Mouse (Mus musculus) embryonic facial prominence, embryonic 11.5 days (tissue): ENCODE measurements at regions not wholly inside any gene's neighbourhood (a gene's known extent, or its start where the extent isn't known, plus 50 kb on each side); places are given as distances from the start of the nearest gene placed in this dataset.

Source experiments
- ATAC-seq: fragments of 200-750 bp; cut with Nextera tagmentation; replicated peaks from 2 replicates; pipeline ENCODE4 v1.8.0; 2017; ENCODE audit warnings: low read depth; ENCODE audit not compliant: insufficient number of reproducible peaks, low FRiP score, low TSS enrichment
- DNase-seq: peaks from one replicate; pipeline ENCODE4 v3.0.0-alpha.2; 2015; ENCODE audit warnings: low spot score
- H3K27ac ChIP-seq: fragments of 300-500 bp; sonication (generic); replicated peaks from 2 replicates; pipeline ENCODE4 v1.5.1; 2014; ENCODE audit warnings: mild to moderate bottlenecking, low read depth, low read length, control low read depth
- H3K27me3 ChIP-seq: fragments of 300-500 bp; sonication (generic); 2 replicates; pipeline ENCODE4 v1.6.1; 2014; ENCODE audit warnings: mild to moderate bottlenecking, low read length, moderate library complexity, mixed read lengths; ENCODE audit not compliant: control insufficient read depth, insufficient read depth
- H3K36me3 ChIP-seq: fragments of 300-500 bp; sonication (generic); replicated peaks from 2 replicates; pipeline ENCODE4 v1.6.1; 2014; ENCODE audit warnings: low read depth, mild to moderate bottlenecking, low read length, moderate library complexity, mixed read lengths; ENCODE audit not compliant: control insufficient read depth, insufficient read depth
- H3K4me1 ChIP-seq: fragments of 300-500 bp; sonication (generic); 2 replicates; pipeline ENCODE4 v1.6.1; 2014; ENCODE audit warnings: low read length, mixed read lengths; ENCODE audit not compliant: control insufficient read depth, insufficient read depth
- H3K4me2 ChIP-seq: fragments of 300-500 bp; sonication (generic); 2 replicates; pipeline ENCODE4 v1.6.1; 2014; ENCODE audit warnings: low read depth, mild to moderate bottlenecking, control low read depth, low read length, moderate library complexity
- H3K4me3 ChIP-seq: fragments of 300-500 bp; sonication (generic); 2 replicates; pipeline ENCODE4 v1.5.1; 2014; ENCODE audit warnings: low read depth, low read length, control low read depth
- H3K9ac ChIP-seq: fragments of 300-500 bp; sonication (generic); replicated peaks from 2 replicates; pipeline ENCODE4 v1.6.1; 2014; ENCODE audit warnings: mild to moderate bottlenecking, control low read depth, low read length
- H3K9me3 ChIP-seq: fragments of 300-500 bp; sonication (generic); replicated peaks from 2 replicates; pipeline ENCODE4 v1.6.1; 2016; ENCODE audit warnings: mild to moderate bottlenecking, low read length, inconsistent platforms, mixed read lengths; ENCODE audit not compliant: control insufficient read depth
- WGBS: fragments of 180-500 bp; shearing (Covaris S2); extraction: QIAGEN DNeasy Blood & Tissue Kit; methylation state at CpG from one replicate; pipeline ENCODE4 v1.1.7; 2014; 5-methylcytosine and 5-hydroxymethylcytosine counted together

DNA sequence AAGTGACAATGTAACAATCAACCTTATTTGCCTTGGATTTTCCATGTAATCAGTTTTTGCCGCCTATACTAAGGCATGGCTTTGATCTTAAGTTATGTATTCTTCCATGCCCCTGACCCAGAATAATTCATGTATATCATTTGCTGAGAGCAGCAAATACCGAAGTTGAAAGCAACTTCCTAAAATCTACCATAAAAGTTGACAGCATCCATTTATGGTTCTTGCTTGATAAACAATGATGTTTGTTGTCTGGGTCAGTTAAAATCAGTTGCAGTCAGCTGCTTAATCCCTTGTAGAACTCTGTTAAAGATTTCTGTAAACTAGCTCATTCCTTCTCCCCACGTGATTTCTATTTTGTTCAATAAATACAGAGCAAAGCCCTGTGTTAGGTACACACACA, 214.5 kb upstream of the Vstm2b start:
- ATAC-seq (no peak), DNase-seq (no peak)
- Histone ChIP-seq H3K27ac (no peak overlapping the region), H3K4me3 (no peak overlapping the region), H3K9ac (no peak overlapping the region), H3K27me3 (no peaks in the 10 kb centered on the region), H3K4me1 (no peaks in the 10 kb centered on the region), H3K4me2 (no peak overlapping the region), H3K36me3 (no peaks in the 10 kb centered on the region), H3K9me3 (no peaks in the 10 kb centered on the region)
- 71% methylated on average over 3 of the region's 3 CpGs for WGBS

DNA sequence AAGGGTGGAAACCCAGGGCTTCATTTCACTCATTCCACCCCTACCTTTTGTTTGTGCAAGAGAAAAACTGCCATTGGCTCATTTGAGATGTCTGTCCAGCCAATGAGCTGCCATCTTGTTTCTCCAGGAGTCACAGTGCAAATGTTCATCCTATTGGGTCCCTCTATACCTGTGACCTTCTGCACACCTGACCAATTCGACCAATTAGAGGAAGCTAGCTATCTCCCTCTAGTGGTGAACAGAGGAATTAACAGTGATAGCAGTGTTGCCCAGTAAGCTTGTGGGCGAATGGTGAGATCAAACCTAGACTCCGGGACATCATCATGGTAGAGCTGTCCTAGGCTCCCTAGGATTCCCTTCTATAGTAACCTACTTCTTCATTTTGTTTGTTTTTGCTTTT, 211.1 kb upstream of the Vstm2b start:
- Histone ChIP-seq H3K9me3 (no peaks in the 10 kb centered on the region), H3K4me3 (no peak overlapping the region), H3K4me1 (no peaks in the 10 kb centered on the region), H3K36me3 (no peaks in the 10 kb centered on the region), H3K4me2 (no peak overlapping the region), H3K27me3 (no peaks in the 10 kb centered on the region), H3K9ac (no peak overlapping the region), H3K27ac (no peak overlapping the region)
- WGBS = 91% methylated on average over 3 of the region's 3 CpGs
- DNase-seq (no peak), ATAC-seq (no peak)

DNA sequence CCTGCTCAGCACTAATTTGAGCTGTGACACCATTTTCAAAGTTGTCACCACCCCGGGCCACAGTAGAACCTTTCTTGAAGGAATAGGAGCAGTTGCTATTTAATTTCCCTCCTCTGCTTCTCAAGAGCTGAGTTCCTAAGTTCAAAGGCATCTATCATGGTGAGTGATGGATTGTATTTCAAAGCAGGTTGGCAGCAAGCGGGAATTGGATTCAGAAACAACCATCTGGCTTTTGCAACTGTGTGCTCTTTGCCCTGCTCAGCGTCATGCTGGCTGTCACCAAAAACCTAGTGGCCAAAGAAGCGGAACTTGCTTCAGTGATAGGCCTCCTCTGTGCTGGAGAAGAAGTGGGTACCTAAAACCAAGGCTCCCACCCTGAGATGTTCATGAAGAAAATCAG, 209.6 kb upstream of the Vstm2b start:
- no peak for ATAC-seq

DNA sequence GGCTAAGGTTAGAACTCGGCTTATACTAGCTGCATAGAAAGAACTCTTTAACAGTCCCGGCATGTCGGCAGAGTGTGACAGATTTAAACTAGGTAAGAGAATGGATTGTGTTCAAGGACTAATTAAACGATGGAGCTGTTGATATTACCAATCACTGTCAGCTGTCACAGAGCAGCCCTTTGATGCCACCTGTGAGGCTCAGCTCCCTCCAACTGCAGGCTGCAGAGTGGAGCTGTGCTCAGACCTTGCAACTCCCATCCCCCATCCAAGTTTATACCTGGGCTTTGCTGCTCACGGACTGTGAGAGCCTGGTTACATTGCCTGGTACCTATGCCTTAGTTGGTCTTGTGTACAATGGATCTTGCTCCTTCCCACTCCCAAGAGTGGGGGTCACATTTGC, 204.4 kb upstream of the Vstm2b start:
- Histone ChIP-seq H3K9me3 (no peaks in the 10 kb centered on the region), H3K27me3 (no peaks in the 10 kb centered on the region), H3K9ac (no peak overlapping the region), H3K27ac (no peak overlapping the region), H3K4me1 (no peaks in the 10 kb centered on the region), H3K4me2 (no peak overlapping the region), H3K4me3 (no peak overlapping the region), H3K36me3 (no peaks in the 10 kb centered on the region)
- DNase-seq = no peak
- 70% methylated on average over 5 of the region's 5 CpGs for WGBS
- no peak for ATAC-seq

More for the DNA sequence above, 209.6 kb upstream of the Vstm2b start:
- DNase-seq = no peak
- H3K27ac ChIP-seq = no peak overlapping the region
- H3K4me3 ChIP-seq = no peak overlapping the region
- H3K36me3 ChIP-seq = no peaks in the 10 kb centered on the region
- no peaks in the 10 kb centered on the region for H3K27me3 ChIP-seq
- no peak overlapping the region for H3K9ac ChIP-seq
- WGBS = 74% methylated on average over 4 of the region's 4 CpGs
- no peaks in the 10 kb centered on the region for H3K9me3 ChIP-seq
- no peak overlapping the region for H3K4me2 ChIP-seq
- no peaks in the 10 kb centered on the region for H3K4me1 ChIP-seq

DNA sequence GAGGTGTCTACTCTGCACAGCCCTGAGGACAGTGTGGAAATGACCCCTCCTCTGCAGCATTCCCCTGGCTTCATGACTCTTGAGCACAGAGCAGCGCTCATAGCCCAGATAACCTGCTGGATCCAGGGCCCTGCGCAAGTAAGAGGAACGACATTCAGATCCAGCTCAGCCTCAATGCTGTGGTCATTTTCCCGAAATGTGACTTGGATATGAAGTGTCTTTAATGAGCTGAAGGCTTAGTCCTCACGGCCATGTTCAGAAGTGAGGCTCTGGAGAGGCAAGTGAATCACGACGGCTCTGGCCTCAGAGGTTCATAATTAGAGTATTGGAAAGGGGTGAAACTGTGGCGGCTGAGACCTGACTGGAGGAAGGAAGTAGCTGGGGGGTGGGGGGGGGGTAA, 200.6 kb upstream of the Vstm2b start:
- WGBS = 77% methylated on average over 8 of the region's 8 CpGs
- Histone ChIP-seq H3K9me3 (no peaks in the 10 kb centered on the region), H3K4me2 (no peak overlapping the region), H3K9ac (no peak overlapping the region), H3K36me3 (no peaks in the 10 kb centered on the region), H3K27ac (no peak overlapping the region), H3K4me3 (no peak overlapping the region), H3K4me1 (no peaks in the 10 kb centered on the region), H3K27me3 (no peaks in the 10 kb centered on the region)
- ATAC-seq = no peak
- no peak for DNase-seq

DNA sequence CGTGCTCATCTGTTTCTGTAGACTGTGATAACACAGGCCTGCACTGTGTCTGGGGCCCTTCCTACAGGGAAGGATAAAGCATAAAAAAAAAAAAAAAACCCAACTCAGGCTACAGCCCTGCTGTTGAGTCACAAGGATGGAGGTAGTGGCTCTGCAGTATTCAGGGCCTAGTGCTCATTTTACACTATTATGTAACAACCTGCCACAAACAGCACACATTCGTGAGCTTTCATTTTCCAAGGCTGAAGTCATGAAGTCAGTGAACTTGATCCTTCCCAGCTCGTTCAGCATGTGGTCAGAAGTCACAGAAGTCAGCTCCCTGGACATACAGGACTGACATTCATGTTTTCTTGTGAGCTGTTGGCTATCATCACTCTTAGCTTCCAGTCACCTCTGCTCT, 199.8 kb upstream of the Vstm2b start:
- Histone ChIP-seq H3K9me3 (no peaks in the 10 kb centered on the region), H3K9ac (no peak overlapping the region), H3K4me3 (no peak overlapping the region), H3K36me3 (no peaks in the 10 kb centered on the region), H3K27me3 (no peaks in the 10 kb centered on the region), H3K4me1 (no peaks in the 10 kb centered on the region), H3K4me2 (no peak overlapping the region), H3K27ac (no peak overlapping the region)
- DNase-seq (no peak), ATAC-seq (no peak)
- WGBS = 47% methylated on average over 3 of the region's 3 CpGs

DNA sequence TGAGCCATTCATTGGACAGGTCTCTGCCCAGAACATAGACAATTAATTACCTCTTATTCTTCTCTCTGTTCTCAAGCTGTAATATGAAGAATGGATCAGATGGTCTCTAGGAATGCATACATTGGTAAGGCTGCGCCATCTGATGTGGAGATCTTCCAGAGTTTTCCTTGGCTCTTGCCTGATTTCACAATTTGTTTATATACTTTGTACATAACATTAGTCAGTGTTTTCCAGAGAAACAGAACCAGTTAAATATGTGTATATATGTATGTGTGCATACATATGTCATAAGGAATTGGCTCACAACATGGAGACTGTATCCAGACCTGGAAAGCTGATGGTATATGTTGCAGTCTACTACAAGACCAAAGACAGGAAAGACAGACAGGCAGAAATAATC, 198.5 kb upstream of the Vstm2b start:
- no peaks in the 10 kb centered on the region for H3K4me1 ChIP-seq
- ATAC-seq (no peak), DNase-seq (no peak)
- no peaks in the 10 kb centered on the region for H3K9me3 ChIP-seq
- no peak overlapping the region for H3K4me2 ChIP-seq
- no peaks in the 10 kb centered on the region for H3K27me3 ChIP-seq
- 95% methylated on average over 1 of the region's 1 CpGs for WGBS
- no peak overlapping the region for H3K4me3 ChIP-seq
- no peaks in the 10 kb centered on the region for H3K36me3 ChIP-seq
- no peak overlapping the region for H3K27ac ChIP-seq
- no peak overlapping the region for H3K9ac ChIP-seq

DNA sequence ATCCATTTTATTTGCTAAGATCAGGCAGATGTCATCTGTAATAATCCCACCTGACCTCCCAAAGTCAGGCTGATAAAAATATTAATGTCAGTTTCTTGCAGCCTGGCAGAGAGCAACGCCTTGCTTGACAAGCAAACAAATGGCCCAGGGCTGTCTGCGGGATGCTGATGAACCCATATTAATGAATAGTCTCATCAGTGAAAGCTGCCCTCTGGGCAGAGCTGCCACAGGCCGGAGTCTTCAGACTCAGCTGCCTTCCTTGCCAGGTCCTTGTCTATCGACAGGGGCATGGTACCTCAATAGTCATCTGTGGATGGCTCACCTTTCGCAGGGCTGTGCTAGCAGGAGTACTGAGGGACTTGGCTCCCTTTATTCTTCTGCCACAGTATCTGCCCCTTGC, 197.5 kb upstream of the Vstm2b start:
- H3K9ac ChIP-seq = no peak overlapping the region
- DNase-seq (no peak), ATAC-seq (no peak)
- no peaks in the 10 kb centered on the region for H3K36me3 ChIP-seq
- H3K9me3 ChIP-seq = no peaks in the 10 kb centered on the region
- no peak overlapping the region for H3K4me3 ChIP-seq
- H3K27ac ChIP-seq = no peak overlapping the region
- H3K4me1 ChIP-seq = no peaks in the 10 kb centered on the region
- no peaks in the 10 kb centered on the region for H3K27me3 ChIP-seq
- WGBS = 88% methylated on average over 5 of the region's 5 CpGs
- no peak overlapping the region for H3K4me2 ChIP-seq
